Mouse (Mus musculus): Measurements from ENCODE around the gene Cpn1. TPM values are rescaled to one million over a fixed set of nuclear protein-coding genes. Genes with fewer than 3 reads are reported as not detected.

The Cpn1 gene
- polyA plus RNA-seq, 1 experiment from 2014 or later: 0.10 TPM

DNA sequence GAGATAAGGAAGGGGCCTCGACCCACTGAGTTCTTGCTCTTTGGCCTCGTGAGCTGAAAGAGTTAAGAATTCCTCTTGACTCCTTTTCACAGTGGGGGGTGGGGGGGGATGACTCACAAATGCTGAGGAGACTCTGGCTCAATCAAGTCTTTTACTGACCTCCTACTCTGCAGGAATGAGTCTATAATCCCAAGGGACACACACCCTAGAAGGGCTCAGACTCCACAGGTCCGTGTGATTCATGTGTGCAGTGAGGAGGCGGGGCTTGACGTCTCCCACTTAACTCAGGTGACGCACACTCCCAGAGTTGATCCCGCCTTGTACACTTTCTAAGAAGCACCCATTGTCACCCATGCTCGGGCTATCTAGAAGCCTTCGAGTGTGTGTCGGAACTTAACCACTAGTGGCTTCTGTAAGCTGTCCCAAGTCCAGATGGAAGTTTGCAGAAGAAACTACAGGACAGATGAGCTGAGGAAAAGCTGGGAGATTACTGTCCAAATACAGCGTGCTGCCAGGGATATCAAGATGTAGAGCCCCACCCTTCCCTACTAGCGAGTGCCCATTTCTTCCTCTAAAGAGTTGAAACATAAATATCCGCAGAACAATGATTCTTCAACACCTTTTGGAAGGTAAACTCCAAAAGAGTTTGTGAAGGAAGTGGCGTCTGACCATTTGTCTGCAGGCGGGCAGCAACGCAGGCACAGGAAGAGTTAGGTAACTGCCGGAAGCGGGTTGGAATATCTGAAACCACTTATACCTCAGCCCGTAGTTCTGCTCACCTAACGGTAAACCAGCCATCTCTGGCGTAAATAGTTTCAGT lies 69.6 kb downstream of the Cpn1 start:
- Histone ChIP-seq H3K36me3 (replicated peaks) (no peaks in the 10 kb centered on the region; the same call in 1 of the 2 replicates), H3K4me1 (peaks cover 9% of the 10 kb centered on the region), H3K4me3 (replicated peaks) (no peak overlapping the region), H3K4me2 (no peak overlapping the region), H3K27me3 (peaks cover 9% of the 10 kb centered on the region; the same call in 1 of the 2 replicates), H3K27ac (no peak overlapping the region), H3K9ac (no peak overlapping the region), H3K9me3 (no peaks in the 10 kb centered on the region)
- ATAC-seq (ENCODE audit: low FRiP score): no peak
- WGBS: 74% methylated on average over 21 of the region's 21 CpGs

DNA sequence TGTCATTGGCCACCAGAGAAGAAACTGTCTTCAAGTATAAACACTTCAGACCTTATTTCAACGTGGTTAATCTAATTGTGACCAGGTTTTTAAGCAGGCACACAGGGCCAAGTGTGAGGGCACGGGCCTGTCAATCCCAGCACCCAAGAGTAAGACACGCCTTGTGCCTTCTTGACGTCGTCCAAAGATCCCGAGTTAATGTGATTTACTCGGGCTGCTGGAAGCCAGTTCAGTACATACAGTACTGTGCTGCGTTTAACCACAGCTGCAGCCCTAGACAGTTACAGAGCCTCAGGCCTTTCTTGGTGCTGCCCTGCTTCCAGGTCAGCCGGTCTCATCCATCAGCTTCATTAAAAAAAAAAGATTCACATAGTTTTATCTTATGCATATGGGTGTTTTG lies 70.9 kb downstream of the Cpn1 start:
- no peak overlapping the region for H3K9ac ChIP-seq
- no peak overlapping the region for H3K27ac ChIP-seq
- 79% methylated on average over 9 of the region's 9 CpGs for WGBS
- no peaks in the 10 kb centered on the region; the same call in 1 of the 2 replicates for H3K36me3 ChIP-seq (replicated peaks)
- no peak overlapping the region for H3K4me3 ChIP-seq (replicated peaks)
- no peaks in the 10 kb centered on the region for H3K9me3 ChIP-seq
- ATAC-seq (ENCODE audit: low FRiP score): no peak
- H3K27me3 ChIP-seq: peaks cover 2% of the 10 kb centered on the region; the same call in 1 of the 2 replicates
- peaks cover 5% of the 10 kb centered on the region for H3K4me1 ChIP-seq
- no peak overlapping the region for H3K4me2 ChIP-seq

DNA sequence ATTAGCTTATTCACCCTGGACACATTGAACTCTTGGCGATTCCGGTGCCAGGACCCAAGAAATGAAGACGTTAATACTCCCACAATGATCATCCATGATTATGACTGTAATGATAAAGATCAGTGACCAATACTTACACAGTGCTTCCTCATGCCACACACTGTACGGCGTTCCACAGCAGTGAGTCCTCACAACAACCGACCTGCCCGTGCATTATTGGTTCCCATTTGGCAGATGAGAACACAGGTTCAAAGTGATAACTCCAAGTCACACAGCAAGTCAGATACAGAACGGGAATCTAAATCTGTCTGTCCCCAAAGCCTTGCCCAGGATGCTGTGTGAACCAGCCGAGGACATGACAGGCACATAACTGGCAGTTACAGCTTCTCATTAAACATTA lies 71.4 kb downstream of the Cpn1 start:
- no peak overlapping the region for H3K9ac ChIP-seq
- H3K4me3 ChIP-seq (replicated peaks): no peak overlapping the region
- 92% methylated on average over 9 of the region's 9 CpGs for WGBS
- H3K4me1 ChIP-seq: peaks cover 2% of the 10 kb centered on the region; the same call in 1 of the 2 replicates
- ATAC-seq (ENCODE audit: low FRiP score): no peak
- no peaks in the 10 kb centered on the region; the same call in 1 of the 2 replicates for H3K36me3 ChIP-seq (replicated peaks)
- H3K9me3 ChIP-seq: no peaks in the 10 kb centered on the region
- H3K4me2 ChIP-seq: no peak overlapping the region
- no peaks in the 10 kb centered on the region for H3K27me3 ChIP-seq
- H3K27ac ChIP-seq: no peak overlapping the region

DNA sequence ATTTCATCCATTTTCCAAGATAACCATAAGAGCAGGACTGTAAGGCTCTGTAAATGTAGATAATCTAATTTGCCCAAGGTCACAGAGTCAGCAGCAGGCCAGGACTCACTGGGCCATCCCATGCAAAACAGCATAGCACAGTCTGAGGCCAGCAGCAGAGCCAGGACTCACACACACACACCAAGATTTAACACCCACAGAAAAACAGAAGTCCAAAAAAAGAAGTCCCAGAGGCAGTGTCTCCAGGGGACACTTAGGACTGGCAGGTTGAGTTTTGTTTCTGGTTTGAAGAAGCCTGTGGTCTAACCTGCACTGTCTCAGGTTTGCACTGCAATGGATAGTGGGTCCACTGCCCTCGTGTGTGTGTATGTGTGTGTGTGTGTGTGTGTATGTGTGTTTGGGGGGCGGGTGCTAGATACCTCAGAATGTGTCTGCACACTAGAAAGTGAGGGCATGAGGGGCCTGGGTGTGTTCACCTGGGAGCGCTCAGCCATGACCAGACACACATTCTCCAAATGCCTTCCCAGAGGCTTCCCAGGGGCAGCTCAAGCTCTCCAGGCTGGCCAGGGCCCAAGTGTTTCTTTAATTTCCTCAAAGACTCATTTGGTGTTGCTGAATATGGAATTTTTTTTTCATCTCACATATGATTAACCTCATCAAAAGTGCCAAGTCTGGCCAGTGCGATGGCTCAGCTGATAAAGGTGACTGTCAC lies 73.4 kb downstream of the Cpn1 start:
- no peak overlapping the region for H3K4me2 ChIP-seq
- H3K4me3 ChIP-seq (replicated peaks): no peak overlapping the region
- peaks cover 2% of the 10 kb centered on the region; the same call in 1 of the 2 replicates for H3K4me1 ChIP-seq
- ATAC-seq (ENCODE audit: low FRiP score): no peak
- no peak overlapping the region for H3K9ac ChIP-seq
- no peaks in the 10 kb centered on the region for H3K9me3 ChIP-seq
- no peaks in the 10 kb centered on the region; the same call in 1 of the 2 replicates for H3K36me3 ChIP-seq (replicated peaks)
- 81% methylated on average over 3 of the region's 4 CpGs for WGBS
- no peaks in the 10 kb centered on the region for H3K27me3 ChIP-seq
- H3K27ac ChIP-seq: no peak overlapping the region

DNA sequence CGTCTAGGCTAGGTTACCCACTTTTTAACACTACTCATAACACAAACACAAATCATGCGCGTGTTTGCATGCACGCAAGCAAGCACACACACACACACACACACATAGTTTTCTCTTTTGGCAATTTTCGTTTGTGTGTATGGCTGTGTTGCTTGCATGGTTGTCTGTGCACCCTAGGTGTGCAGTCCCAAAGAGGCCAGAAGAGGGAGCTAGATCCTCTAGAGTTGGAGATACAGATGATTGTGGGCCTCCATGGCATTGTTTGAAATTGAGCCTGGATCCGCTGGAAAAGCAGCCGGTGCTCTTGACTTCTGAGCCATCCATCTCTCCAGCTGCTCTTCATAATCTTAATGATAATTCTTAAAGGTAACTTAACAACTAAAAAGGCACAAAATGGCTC lies 79.9 kb downstream of the Cpn1 start:
- no peaks in the 10 kb centered on the region for H3K27me3 ChIP-seq
- no peak overlapping the region for H3K4me3 ChIP-seq (replicated peaks)
- no peak overlapping the region for H3K9ac ChIP-seq
- WGBS: 95% methylated on average over 7 of the region's 7 CpGs
- H3K4me2 ChIP-seq: no peak overlapping the region
- no peaks in the 10 kb centered on the region for H3K4me1 ChIP-seq
- H3K9me3 ChIP-seq: no peaks in the 10 kb centered on the region
- no peak overlapping the region for H3K27ac ChIP-seq
- no peaks in the 10 kb centered on the region; the same call in 1 of the 2 replicates for H3K36me3 ChIP-seq (replicated peaks)
- no peak for ATAC-seq (ENCODE audit: low FRiP score)

Other genes with a start within 250 kb of the Cpn1 start
- 10.9 and 11.7 TPM in 2 replicates for gene Cutc, start 233.6 kb downstream of the Cpn1 start, polyA plus RNA-seq (2016; fragmentation: Nextera tagmentation; extraction: Ambion mirVana)
- gene Cox15, start 233.6 kb downstream of the Cpn1 start, polyA plus RNA-seq (2016; fragmentation: Nextera tagmentation; extraction: Ambion mirVana): 14.5 and 15.5 TPM in 2 replicates
- gene Abcc2, start 204.4 kb downstream of the Cpn1 start, polyA plus RNA-seq (2016; fragmentation: Nextera tagmentation; extraction: Ambion mirVana): not detected in 2 replicates
- 16.9 and 19.1 TPM in 2 replicates for gene Dnmbp, start 46.4 kb downstream of the Cpn1 start, polyA plus RNA-seq (2016; fragmentation: Nextera tagmentation; extraction: Ambion mirVana)
- gene Cyp2c23, start 42.7 kb upstream of the Cpn1 start, polyA plus RNA-seq (2016; fragmentation: Nextera tagmentation; extraction: Ambion mirVana): not detected in 2 replicates
- gene Erlin1, start 83.2 kb upstream of the Cpn1 start, polyA plus RNA-seq (2016; fragmentation: Nextera tagmentation; extraction: Ambion mirVana): 21.0 and 22.4 TPM in 2 replicates
- gene Chuk, start 120.9 kb upstream of the Cpn1 start, polyA plus RNA-seq (2016; fragmentation: Nextera tagmentation; extraction: Ambion mirVana): 65.1 and 70.9 TPM in 2 replicates
- 47.5 and 49.0 TPM in 2 replicates for gene Cwf19l1, start 149.3 kb upstream of the Cpn1 start, polyA plus RNA-seq (2016; fragmentation: Nextera tagmentation; extraction: Ambion mirVana)
- 123 TPM in 2 replicates for gene Bloc1s2, start 159.9 kb upstream of the Cpn1 start, polyA plus RNA-seq (2016; fragmentation: Nextera tagmentation; extraction: Ambion mirVana)
- gene Pkd2l1, start 205.9 kb upstream of the Cpn1 start, polyA plus RNA-seq (2016; fragmentation: Nextera tagmentation; extraction: Ambion mirVana): 0.19 and 0.36 TPM in 2 replicates
- 0.77 and 1.00 TPM in 2 replicates for gene Scd3, start 216.7 kb upstream of the Cpn1 start, polyA plus RNA-seq (2016; fragmentation: Nextera tagmentation; extraction: Ambion mirVana)